Mouse (Mus musculus) CD4-positive, CD25-positive, alpha-beta regulatory T cell, adult 2 months (primary cell): ENCODE measurements around the gene Gm21488.
"Not testable (repeated sequence)": the region's sequence is repeated elsewhere in the genome, so short reads cannot be mapped to it uniquely, and the experiment has no call there.

Source experiments
- DNase-seq: peaks from one replicate; pipeline ENCODE4 v3.0.0-alpha.2; 2012; ENCODE audit warnings: low read depth, low spot score

The Gm21488 gene

GRCm38 (mm10) chrY:27521820-27522219 is at the start of gene Gm21488:
Gene Gm21488 (minus strand): TSS chrY:27521920.
- DNase-seq: not testable (repeated sequence)
